Mouse (Mus musculus) C2C12 (cell line): ENCODE measurements around the gene Cep350.

Experiments
- CEBPB ChIP-seq: IDR thresholded peaks from one replicate; pipeline ENCODE4 v1.6.1; 2011; ENCODE audit warnings: low read depth, mild to moderate bottlenecking, control low read depth, moderate library complexity
- CTCF ChIP-seq: IDR thresholded peaks from one replicate; pipeline ENCODE4 v1.5.1; 2011; ENCODE audit not compliant: control insufficient read depth, insufficient read depth, insufficient read length
- MYOG ChIP-seq: IDR thresholded peaks from one replicate; pipeline ENCODE4 v1.6.1; 2011; ENCODE audit not compliant: control insufficient read depth, insufficient read length; ENCODE audit errors: extremely low read depth

DNA sequence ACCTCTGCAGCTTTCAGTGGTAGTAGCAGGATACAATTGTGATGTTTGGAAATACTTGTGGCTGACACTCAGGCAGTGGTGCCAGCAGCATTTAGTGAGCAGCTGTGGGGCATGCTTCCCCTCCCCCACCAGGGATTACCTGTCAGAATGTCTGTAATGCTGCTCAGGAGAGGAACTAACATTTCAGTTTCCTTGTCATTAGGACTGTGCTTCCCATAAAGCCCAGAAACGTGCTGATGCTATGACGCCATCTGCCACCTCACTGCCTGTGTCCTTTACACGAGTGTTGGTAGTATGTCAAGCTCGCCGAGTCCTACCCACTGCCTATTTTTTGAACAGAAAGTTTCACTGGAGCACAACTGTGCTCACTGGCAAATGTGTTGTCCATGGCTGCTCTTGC lies 152.4 kb downstream of the Cep350 start:
- TF ChIP-seq CTCF: no peak
- no peak for TF ChIP-seq CEBPB
- no peak for TF ChIP-seq MYOG
